Mouse (Mus musculus): Measurements from ENCODE around the gene Cyp2c37. TPM values are rescaled to one million over a fixed set of nuclear protein-coding genes. Genes with fewer than 3 reads are reported as not detected.
"Not testable (repeated sequence)": the region's sequence is repeated elsewhere in the genome, so short reads cannot be mapped to it uniquely, and the experiment has no call there.

Cyp2c37 gene
- not detected in 2 replicates for polyA plus RNA-seq (2011; ENCODE audit: insufficient read depth, insufficient read length, low read depth, missing spikeins)

- H3K4me1 ChIP-seq (ENCODE audit: control insufficient read depth, insufficient read depth, low read length); H3K27ac ChIP-seq (ENCODE audit: insufficient read depth, low read length); H3K36me3 ChIP-seq (ENCODE audit: control insufficient read depth, insufficient read depth, low read length, poor library complexity, severe bottlenecking); H3K9me3 ChIP-seq (replicated peaks; ENCODE audit: control insufficient read depth, insufficient read depth, low read length, poor library complexity, severe bottlenecking); H3K27me3 ChIP-seq (ENCODE audit: control insufficient read depth, insufficient read depth, low read length, poor library complexity, severe bottlenecking); H3K4me3 ChIP-seq (ENCODE audit: low read depth, low read length); H3K9ac ChIP-seq (ENCODE audit: low read depth, poor library complexity, severe bottlenecking): not testable (repeated sequence)
Measured at GRCm38 (mm10) chr19:39992140-39992539, at the start of gene Cyp2c37. Gene Cyp2c37 (plus strand): TSS chr19:39992424.

DNA sequence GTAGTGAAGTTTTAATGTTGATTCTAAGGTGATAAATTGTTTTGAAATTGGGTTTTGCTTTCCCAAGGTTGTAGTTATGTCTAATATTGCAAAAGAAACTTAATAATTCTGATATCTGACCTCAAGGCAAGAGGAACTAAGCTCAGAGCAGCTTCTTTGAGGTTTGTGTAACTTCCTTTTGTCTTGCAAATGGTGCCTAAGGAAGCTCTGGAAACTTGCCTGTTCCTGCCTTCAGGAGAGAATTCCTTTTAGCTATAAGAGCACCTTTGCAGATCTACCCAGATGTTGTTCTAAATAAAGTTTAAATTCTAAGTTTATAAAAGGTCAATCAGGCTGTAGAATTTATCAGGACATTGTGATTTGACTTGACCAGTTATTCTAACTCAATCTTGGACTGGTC lies 31.4 kb upstream of the Cyp2c37 start:
- not testable (repeated sequence) for H3K9ac ChIP-seq (ENCODE audit: low read depth, poor library complexity, severe bottlenecking); H3K27me3 ChIP-seq (ENCODE audit: control insufficient read depth, insufficient read depth, low read length, poor library complexity, severe bottlenecking); H3K4me3 ChIP-seq (ENCODE audit: low read depth, low read length); H3K4me1 ChIP-seq (ENCODE audit: control insufficient read depth, insufficient read depth, low read length); H3K36me3 ChIP-seq (ENCODE audit: control insufficient read depth, insufficient read depth, low read length, poor library complexity, severe bottlenecking); H3K27ac ChIP-seq (ENCODE audit: insufficient read depth, low read length)
- H3K9me3 ChIP-seq (replicated peaks; ENCODE audit: control insufficient read depth, insufficient read depth, low read length, poor library complexity, severe bottlenecking), result peaks cover 14% of the 10 kb centered on the region

DNA sequence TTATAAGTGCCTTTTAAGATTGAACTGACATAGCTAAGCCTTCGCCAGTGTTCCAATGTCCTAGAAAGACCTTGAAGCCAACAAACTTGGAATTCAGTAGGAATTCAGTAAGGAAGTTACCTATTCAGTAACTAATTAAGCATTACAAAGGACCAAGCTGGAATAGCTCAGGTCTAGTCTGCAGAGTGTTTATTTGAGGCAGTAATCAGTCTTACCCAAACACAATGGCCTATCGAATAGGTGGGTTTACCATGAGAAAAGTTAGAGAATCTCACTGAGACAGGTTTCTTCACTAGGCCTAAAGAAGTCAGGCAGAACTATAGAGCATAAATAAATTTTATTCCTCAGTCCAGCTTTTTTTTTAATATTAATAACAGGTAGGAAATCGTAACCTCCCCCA lies 21.1 kb upstream of the Cyp2c37 start:
- not testable (repeated sequence) for H3K4me3 ChIP-seq (ENCODE audit: low read depth, low read length); H3K4me1 ChIP-seq (ENCODE audit: control insufficient read depth, insufficient read depth, low read length); H3K9ac ChIP-seq (ENCODE audit: low read depth, poor library complexity, severe bottlenecking); H3K36me3 ChIP-seq (ENCODE audit: control insufficient read depth, insufficient read depth, low read length, poor library complexity, severe bottlenecking); H3K27me3 ChIP-seq (ENCODE audit: control insufficient read depth, insufficient read depth, low read length, poor library complexity, severe bottlenecking); H3K27ac ChIP-seq (ENCODE audit: insufficient read depth, low read length); H3K9me3 ChIP-seq (replicated peaks; ENCODE audit: control insufficient read depth, insufficient read depth, low read length, poor library complexity, severe bottlenecking)

DNA sequence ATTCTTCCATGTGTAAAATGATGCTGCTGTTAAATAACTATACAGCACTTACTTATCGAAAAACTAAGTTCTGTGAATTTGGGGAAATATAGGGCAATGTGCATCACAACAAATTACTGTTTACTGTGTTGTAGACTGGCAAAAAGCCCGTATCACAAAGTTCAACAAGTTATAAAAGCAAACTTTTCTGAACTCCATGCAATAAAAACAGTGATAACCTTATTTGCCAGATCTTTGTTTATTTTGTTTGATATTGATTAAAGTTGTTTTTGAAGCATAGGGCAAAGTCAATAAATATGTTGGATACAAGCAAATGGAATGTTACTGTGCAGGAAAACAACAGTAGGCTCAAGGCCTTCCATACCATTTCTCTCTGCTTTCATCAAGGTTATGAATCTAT lies 2.8 kb upstream of the Cyp2c37 start:
- no peaks in the 10 kb centered on the region for H3K4me1 ChIP-seq (ENCODE audit: control insufficient read depth, insufficient read depth, low read length)

More for the DNA sequence above, 2.8 kb upstream of the Cyp2c37 start:
- Histone ChIP-seq H3K9me3 (replicated peaks; ENCODE audit: control insufficient read depth, insufficient read depth, low read length, poor library complexity, severe bottlenecking) (no peaks in the 10 kb centered on the region), H3K27ac (ENCODE audit: insufficient read depth, low read length) (no peak overlapping the region), H3K36me3 (ENCODE audit: control insufficient read depth, insufficient read depth, low read length, poor library complexity, severe bottlenecking) (no peaks in the 10 kb centered on the region), H3K27me3 (ENCODE audit: control insufficient read depth, insufficient read depth, low read length, poor library complexity, severe bottlenecking) (no peaks in the 10 kb centered on the region; the same call in 1 of the 2 replicates), H3K9ac (ENCODE audit: low read depth, poor library complexity, severe bottlenecking) (no peak overlapping the region), H3K4me3 (ENCODE audit: low read depth, low read length) (no peak overlapping the region)
- no peak for TF ChIP-seq CTCF (IDR thresholded peaks at IDR 0.05; ENCODE audit: low read depth, low read length)
- no peak for TF ChIP-seq POLR2A (IDR thresholded peaks at IDR 0.05; ENCODE audit: insufficient read depth, low read length)
- TF ChIP-seq EP300 (IDR thresholded peaks at IDR 0.05; ENCODE audit: insufficient read depth, low read depth, low read length), result no peak

Other genes with a start within 250 kb of the Cyp2c37 start
- not detected in 2 replicates for gene Cyp2c40, start 179.6 kb upstream of the Cyp2c37 start, polyA plus RNA-seq (2011; ENCODE audit: insufficient read depth, insufficient read length, low read depth, missing spikeins)
- gene Cyp2c69, start 105.6 kb upstream of the Cyp2c37 start, polyA plus RNA-seq (2011; ENCODE audit: insufficient read depth, insufficient read length, low read depth, missing spikeins), result not detected in 2 replicates
- gene Cyp2c54, start 81.4 kb downstream of the Cyp2c37 start, polyA plus RNA-seq (2011; ENCODE audit: insufficient read depth, insufficient read length, low read depth, missing spikeins), result not detected in 2 replicates
- gene Cyp2c50, start 97.3 kb downstream of the Cyp2c37 start, polyA plus RNA-seq (2011; ENCODE audit: insufficient read depth, insufficient read length, low read depth, missing spikeins), result not detected in 2 replicates
- not detected in 2 replicates for gene Cyp2c70, start 194.9 kb downstream of the Cyp2c37 start, polyA plus RNA-seq (2011; ENCODE audit: insufficient read depth, insufficient read length, low read depth, missing spikeins)